Mouse (Mus musculus): ENCODE measurements around the gene Stat6.
"Not testable (repeated sequence)": the region's sequence is repeated elsewhere in the genome, so short reads cannot be mapped to it uniquely, and the experiment has no call there.

Gene Stat6

DNA sequence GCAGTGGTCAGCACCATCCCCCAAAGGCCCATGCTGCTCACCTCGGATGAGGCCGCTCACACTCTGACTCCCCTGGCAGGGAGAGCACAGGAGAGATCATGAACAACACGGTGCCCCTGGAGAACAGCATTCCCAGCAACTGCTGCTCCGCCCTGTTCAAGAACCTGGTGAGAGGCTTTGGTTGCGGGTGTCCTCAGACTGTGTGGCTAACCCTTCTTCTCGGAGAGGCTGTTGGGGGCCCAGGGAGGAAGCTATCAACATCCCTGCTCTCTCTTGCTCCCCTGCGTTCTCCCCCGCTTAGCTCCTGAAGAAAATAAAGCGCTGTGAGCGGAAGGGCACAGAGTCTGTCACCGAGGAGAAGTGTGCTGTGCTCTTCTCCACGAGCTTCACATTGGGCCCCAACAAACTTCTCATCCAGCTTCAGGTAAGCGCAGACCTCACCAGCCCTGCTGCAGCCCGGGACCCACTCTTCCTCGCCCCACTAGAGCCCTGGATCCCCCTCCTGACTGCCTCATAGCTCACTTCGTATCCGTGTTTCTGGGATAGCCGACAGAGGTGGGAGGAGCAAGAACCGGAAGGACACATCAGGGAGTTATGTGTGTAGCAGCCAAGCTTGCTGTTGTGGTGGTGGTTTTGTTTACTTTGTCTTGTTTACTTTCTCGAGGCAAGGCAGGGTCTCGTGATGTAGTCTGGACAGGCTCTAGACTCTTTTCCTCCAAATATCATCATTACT lies 10.3 kb downstream of the Stat6 start:
- no peak for DNase-seq (ENCODE audit: low spot score)

DNA sequence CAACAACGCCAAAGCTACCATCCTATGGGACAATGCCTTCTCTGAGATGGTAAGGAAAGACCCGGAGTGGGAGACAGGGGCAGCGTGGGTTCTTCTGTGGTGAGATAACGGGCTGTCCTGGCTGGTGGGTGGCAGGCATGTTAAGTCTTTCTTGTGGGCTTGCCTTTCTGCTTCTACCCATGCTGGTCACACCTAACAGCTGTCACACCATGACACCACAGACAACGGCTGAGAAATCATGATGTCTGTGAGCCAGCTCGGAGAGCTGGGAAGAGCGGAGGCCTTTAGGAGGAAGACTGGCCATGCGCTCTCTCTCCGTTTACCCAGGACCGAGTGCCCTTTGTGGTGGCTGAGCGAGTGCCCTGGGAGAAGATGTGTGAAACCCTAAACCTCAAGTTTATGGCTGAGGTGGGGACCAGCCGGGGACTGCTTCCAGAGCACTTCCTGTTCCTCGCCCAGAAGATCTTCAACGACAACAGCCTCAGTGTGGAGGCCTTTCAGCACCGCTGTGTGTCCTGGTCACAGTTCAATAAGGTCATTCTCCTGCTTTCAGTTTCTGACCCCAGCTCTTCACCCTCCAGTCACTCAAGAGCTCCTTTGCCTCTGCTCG lies 12.3 kb downstream of the Stat6 start:
- no peak for DNase-seq (ENCODE audit: low spot score)

DNA sequence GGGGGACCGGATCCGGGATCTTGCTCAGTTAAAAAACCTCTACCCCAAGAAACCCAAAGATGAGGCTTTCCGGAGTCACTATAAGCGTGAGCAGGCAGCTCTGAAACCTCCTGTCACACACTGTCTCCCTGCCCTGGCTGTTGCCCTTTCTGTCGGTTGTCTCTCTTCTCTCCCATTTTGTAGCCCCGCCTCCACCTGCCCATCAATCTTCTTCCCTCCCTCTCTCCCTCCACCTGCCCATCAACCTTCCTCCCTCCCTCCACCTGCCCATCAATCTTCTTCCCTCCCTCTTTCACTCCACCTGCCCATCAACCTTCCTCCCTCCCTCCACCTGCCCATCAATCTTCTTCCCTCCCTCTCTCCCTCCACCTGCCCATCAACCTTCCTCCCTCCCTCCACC lies 14.8 kb downstream of the Stat6 start:
- not testable (repeated sequence) for DNase-seq (ENCODE audit: low spot score)

DNA sequence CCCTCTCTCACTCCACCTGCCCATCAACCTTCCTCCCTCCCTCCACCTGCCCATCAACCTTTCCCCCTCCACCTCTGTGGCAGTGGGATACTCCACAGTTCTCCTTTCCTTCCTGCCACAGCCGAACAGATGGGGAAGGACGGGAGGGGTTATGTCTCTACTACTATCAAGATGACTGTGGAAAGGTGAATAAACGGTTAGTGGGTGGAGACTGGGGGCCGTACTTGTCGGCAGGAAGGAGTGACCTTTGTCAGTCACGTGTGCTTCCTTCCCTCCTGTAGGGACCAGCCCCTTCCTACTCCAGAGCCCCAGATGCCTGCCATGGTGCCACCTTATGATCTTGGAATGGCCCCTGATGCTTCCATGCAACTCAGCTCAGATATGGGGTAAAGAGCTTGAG lies 15.3 kb downstream of the Stat6 start:
- DNase-seq (ENCODE audit: low spot score): no peak

DNA sequence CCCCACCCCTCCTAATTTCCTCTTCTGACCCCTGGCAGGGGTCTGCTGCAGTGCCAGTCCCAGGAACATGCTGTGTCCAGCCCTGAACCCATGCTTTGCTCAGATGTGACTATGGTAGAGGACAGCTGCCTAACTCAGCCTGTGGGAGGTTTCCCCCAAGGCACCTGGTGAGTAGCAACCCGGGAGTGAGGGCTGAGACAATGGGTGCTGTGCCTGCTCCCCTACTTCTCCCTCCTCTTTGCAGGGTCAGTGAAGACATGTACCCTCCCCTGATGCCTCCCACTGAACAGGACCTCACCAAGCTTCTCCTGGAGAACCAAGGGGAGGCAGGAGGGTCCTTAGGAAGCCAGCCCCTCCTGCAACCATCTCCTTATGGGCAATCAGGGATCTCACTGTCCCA lies 16.8 kb downstream of the Stat6 start:
- no peak for DNase-seq (ENCODE audit: low spot score)

DNA sequence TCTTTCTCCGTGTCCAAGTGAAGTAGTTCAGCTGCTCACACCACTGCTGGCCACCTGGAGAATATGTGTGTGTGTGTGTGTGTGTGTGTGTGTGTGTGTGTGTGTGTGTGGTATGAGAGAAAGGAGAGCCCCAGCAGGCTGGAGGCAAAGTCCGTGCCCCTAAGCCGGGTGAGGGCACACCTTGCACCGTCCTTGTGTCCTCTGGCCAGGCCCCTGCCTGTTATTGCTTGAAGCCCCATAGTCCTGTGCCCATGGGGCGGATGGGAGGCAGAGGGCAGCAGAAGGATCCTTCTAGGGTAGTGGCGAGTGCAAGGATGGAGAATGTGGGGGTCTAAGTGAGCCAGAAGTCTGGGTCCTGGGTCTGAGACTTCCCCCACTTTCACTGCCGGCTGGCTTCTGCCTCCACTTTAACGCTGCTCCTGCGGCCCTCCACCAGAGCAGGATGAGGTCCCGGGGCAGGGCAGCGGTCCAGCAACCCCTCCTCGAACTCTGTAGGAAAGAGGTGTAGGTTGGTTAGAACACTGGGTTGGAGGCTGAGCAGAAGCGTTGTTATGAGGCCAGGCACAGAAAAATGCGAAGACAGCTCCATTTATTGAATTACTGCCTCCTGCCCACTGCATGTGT lies 18.6 kb downstream of the Stat6 start:
- DNase-seq (ENCODE audit: low spot score): no peak

DNA sequence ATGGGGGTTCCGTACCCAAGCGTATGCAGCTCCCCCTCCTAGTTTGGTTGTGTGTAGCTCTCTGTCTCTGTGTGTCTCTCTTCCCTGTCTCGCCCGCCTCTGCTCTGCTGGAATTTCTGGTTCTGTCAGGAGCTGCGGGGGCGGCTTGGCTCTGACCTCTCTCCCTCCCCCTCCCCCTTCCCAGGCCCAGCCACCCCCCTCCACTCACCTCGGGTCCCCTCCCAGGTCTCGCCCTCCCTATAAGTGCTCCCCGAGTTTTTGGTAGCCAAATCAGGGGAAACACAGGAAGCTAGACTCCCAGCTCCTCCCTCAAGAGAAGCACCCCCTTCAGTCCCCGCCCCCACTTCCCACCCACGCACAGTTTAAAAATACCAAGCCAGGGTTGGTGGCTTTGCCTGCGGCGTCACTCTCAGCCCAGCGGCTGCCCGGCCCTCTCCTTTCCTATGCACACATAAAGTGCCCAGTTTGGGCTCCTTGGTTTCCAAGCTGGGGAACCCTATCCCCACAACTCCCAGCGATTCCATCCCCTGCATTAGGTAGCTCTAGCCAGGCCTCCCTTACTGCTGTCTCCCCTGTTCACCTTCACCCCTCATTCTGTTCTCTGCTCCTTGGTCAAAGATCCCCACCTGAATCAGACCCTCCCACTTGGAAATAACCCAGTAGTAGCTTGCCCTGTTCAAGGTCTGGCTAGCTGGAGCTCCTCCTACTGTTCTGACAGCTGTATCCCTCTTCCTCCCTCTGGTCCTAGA lies 19.3 kb downstream of the Stat6 start:
- DNase-seq (ENCODE audit: low spot score): no peak

DNA sequence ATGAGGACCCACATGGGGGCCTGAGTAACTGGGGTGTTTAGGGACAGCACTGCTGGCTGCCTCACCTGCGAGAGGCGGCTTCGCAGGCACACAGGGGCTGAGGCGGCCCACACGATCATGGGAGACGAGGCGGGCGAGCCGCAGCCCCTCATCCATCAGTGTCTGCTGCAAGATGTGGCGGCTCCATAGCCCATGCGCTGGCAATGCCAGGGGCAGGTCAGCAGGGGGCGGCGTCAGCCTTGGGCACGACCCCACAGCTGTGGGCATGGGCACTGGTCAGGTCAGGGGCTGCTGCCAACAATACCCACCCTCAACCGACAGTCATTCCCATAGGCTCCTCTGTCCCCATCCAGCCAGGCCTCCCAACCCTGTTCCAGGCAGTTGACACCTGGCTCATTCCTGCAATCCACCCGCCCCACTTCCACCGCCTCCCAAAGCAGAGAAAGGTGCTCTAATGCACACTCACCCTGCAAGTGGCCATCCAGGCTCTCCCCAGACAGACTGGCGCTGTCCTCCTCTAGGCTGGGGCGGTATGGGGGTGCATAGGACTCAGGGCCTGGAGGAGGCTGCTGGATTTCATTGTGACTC lies 20.0 kb downstream of the Stat6 start:
- no peak for DNase-seq (ENCODE audit: low spot score)

DNA sequence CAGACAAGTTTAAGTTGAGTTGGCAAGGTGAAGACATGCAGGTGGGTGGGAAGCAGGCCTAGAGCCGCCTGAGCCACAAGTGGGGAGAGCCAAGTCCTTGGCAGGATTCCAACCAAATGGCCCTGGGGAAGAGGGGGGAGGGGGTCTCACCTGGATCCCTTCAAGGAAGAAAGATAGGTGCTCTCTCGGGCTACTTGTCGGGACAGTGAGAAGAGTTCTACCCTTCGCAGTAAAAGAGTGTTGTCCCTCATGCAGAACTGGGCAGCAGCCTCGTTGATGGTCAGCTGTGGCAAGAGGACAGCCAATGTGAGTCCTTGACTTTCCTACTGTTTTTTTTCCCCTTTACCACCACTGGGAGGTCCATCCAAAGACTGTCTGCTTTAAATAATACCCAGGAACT lies 20.8 kb downstream of the Stat6 start:
- no peak for DNase-seq (ENCODE audit: low spot score)

DNA sequence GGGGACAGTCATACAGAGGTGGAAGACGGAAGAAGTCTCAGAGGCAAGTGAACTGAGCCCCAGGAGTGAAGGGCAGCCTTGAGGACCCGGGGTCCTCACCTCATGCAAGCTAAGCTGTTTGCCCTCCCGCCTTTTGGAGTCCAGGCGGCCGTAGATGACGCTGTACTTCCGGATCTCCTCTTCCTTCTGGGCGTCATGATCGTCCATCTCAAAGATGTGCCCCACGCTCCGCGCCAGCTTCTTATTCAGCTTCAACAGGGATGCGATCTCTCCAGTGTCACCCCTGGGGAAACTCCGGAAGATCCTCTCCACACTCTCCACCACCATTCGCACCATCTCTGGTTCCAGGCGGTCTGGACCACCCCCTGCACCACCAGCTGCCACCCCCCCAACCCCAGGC lies 21.4 kb downstream of the Stat6 start:
- no peak for DNase-seq (ENCODE audit: low spot score)

DNA sequence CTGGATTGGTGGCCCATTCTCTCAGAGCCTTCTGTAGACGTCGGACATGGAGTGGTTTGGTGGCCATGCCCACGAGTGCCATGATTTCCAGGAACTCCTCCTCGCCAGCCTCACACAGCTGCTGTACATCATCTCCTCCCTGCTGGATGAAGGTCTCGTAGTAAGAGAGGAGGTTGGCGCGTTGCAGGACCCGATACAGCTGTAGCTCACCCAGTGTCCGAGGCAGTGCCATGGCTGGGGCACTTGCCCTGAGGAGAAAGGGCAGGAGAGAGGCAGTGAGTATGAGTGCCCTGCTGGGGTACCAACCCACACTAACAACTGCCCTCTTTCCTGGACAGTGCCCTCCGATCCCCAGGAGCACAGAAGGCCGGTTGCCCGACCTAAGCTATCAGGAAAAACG lies 22.1 kb downstream of the Stat6 start:
- no peak for DNase-seq (ENCODE audit: low spot score)

DNA sequence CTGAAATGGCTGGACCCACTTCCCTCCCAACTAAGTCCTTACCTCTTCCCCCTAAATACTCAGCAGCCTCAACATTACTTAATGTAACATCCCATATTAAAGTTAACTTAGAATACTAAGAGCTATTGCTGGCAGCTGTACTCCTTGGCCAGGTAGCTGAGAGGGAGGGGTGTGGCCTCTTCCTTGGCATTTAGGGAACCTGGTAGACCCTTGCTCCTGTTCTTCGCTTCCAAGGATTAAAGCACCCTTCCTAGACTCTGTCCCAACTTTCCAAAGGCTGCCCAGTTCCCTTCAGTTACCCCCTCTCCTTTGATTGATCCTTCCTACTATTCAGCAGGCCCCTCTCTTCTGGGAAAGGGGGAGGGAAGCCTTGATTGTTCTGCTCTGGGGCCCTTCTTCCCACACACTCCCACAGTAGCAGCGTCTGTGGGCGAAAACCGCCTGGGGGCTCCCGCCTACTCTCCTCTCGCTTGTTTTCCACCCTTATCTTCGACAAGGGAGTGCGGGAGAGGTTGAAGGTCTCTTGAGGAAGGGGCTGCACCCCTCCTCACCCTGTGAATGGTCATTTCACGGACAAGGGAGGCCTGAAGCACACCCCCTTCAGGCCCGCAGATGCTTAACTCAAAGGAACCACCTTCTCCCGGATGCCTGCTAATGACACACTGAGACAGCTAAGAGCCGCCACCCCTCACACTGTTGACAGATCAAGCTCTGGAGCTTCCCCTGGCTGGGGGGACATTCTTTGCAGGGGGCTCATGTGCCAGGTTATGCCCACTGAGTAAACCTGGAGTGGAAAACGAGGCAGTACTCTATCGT lies 22.8 kb downstream of the Stat6 start:
- DNase-seq (ENCODE audit: low spot score): no peak

DNA sequence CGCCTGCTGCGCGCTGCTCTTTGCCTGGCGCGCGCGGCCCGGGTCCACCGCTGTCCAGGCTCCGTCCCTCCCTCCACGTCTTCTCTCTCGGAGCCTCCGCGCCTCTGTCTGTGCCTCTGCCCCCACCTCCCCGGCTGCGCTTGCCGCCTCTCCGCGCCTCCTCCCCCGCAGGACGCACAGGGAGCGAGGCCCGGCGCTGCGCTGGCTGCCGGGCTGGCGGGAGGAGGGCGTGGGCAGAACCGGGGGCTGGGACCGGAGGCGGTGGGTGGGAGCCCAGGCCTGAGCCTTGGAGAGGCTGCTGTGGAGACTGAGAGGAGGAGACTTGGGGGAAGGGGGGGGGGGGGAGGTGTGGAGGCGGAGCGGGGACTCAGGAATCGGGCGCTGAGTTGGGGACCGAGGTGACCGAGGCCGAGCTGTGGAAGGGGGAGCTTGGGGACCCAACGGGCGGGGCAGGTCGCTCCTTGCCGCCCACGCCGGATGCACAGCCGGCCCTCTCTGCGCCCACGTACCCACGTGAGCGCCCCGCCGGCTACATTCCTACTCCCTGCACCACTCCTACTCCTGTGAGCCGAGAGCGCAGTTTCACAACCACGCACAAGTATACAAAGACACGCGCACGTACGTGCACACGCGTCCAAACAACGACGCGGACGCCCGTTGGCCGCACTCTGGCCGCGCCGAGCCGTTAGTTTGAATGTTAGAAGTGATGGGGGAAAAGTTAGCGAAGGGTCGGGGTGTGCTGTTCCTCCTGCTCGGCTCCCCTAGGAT lies 23.9 kb downstream of the Stat6 start, which contains the start of gene Nemp1:
Gene Nemp1, plus strand, starts transcription at position 401 of the 768 bp plus-strand sequence.
- DNase-seq (ENCODE audit: low spot score): no peak

DNA sequence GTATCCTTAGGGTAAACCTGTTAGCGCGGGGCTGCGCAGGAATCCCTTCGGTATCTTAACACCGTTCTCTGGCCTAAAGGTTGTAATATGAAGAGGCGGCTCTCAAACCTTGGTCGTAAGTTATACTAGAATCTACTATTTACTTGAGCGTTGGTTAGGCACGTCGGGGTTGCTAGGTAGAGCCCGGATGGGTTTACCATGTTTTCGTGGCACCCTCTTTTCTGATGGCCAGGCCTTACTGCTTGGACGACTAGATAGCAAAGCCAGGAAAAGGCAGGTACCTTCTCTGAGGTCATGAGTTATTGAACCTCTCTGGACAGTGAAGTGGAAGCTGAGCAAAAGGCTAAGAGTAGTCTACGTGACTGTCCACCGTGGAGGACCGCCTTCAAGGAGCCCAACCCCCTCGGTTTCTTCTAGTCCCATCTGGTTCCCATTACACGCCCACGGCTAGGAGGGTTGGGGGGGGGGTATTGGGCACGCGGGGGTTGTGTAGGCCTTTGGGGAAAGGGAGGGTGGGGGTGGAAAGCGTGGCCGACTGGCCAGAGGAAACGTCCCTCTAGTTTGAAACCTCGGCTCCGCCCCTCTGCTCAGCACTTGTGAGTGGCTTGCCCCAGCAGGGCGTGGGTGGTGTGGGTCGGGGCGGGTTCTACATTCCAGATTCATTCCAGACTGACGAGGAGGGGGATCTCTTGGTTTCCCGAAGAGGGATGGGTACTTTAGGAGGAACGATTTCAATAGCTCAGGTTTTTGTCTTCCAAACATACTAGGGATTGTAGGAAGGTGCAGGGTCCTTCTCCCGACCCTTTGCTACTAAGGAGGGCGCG lies 24.7 kb downstream of the Stat6 start:
- DNase-seq (ENCODE audit: low spot score): no peak

DNA sequence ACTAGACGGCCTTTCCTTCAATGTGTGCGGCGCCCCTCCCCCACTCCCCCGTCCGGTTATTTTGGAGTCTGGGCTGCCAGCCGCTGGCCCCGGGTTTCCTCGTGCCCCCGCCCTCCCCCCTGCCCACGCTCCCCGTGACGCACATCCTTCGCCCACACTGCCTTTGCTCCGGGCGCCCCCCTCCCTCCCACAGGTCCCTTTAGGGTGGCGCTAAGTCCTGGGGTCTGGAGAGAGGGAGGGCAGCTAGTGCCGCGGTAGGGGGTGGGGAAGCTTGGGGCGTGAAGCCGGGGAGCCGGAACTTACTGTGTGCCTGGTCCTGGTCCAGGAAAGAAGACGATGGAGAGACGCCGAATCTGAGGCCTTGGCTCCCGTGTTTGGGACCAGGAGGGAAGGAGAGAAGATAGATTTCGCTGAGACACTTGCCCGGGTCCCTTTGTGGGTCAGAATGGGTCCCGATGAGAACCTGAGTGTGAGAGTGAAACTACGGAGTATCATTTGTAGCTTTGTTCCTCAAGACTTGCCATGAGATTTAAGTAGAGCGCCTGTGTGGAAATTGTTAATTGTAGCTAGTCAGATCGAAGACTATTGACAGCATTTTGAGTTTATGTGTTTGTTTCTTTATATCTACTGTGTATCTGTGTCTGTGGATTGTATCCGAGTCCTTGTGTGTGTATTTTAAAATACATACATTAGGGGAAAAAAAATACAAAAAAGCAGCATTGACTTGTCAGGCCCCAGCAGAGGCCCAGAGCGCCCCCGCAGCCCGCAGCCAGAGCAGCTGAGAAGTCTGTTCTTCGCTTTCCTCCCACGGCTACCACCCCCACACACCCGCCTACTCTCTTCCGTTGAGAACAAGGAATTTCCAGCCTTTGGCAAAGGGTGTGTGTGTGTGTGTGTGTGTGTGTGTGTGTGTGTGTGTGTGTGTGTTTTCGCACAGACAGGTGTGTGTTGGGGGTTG lies 25.6 kb downstream of the Stat6 start, which contains the start of gene Nab2:
Gene Nab2, minus strand, starts transcription at position 476 of the 958 bp plus-strand sequence.
- no peak for DNase-seq (ENCODE audit: low spot score)

DNA sequence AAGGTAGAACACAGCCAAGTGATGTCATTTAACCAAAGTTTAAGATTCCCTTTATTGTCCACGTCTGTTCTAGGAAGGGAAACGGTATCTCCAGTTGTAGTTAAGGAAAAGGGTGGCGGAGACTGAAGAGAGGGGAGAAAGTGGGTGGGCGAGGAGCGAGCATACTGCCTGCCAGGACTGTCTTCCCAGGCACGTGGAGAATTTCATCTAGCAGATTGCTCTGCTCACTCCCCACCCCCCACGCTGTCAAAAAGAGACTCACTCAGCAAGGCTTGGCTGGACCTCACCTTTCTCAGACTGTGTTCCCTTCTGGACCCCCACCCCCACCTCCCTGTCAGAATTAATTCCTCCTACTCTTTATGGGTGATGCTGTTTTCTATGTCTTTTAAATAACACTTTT lies 26.4 kb downstream of the Stat6 start:
- DNase-seq (ENCODE audit: low spot score): no peak

DNA sequence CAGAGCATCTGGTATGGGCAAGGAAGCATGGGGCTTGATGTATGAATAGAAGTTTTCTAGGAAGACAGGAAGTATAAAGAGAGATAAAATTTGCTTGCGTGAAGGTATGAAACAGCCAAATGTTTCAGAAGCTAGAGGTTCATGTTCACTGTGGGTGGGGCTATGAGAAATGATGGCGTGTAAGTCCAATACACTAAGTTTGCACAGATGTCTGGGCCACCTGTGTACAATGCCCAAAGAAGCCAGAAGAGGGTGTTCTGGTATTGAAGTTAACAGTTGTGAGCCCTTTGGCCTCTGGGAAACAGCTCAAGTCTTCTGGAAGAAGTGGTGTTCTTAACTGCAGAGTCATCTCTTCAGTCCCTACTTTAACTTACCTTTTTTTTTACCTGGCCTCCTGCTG lies 27.4 kb downstream of the Stat6 start:
- DNase-seq (ENCODE audit: low spot score): no peak

DNA sequence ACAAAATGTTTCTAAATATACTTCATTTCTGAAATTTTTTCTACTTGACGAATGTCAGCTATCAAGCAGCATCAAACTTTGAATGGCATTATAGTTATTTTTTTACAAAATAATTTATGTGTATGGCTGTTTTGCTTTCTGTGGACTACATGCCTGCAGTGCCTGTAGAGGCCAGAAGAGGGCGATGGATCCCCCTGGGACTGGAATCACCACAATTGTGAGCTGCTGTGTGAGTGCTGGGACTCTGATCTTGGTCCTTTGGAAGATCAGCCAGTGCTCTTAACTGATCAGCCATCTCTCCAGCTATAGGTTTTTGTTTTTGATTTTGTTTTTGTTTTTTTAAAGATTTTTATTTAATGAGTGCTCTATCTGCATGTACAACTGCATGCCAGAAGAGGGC lies 28.5 kb downstream of the Stat6 start:
- DNase-seq (ENCODE audit: low spot score): no peak

Measured in layer of hippocampus, adult 9-10 months (tissue).